Mouse (Mus musculus): ENCODE results near the gene Akap9. TPM values are rescaled to one million over a fixed set of nuclear protein-coding genes. Genes with fewer than 3 reads are reported as not detected.
A peak's percentile ranks its signal among the peaks of the same experiment; 100 is the strongest.
"Not testable (repeated sequence)": the region's sequence is repeated elsewhere in the genome, so short reads cannot be mapped to it uniquely, and the experiment has no call there.

Gene Akap9
- polyA plus RNA-seq, 1 experiment from 2014 or later, result 107 TPM

GRCm38 (mm10) chr5:4094471-4094870 is 166.6 kb downstream of the Akap9 start:
- peaks cover 61% of the 10 kb centered on the region for H3K36me3 ChIP-seq

GRCm38 (mm10) chr5:4101031-4101430 is 173.2 kb downstream of the Akap9 start:
- H3K36me3 ChIP-seq, result peaks cover 39% of the 10 kb centered on the region
- 93% methylated on average over 4 of the region's 4 CpGs for WGBS
- no peak overlapping the region for H3K4me2 ChIP-seq
- no peaks in the 10 kb centered on the region for H3K27me3 ChIP-seq (replicated peaks)
- H3K9me3 ChIP-seq (replicated peaks), result peaks cover 3% of the 10 kb centered on the region; the same call in 1 of the 2 replicates
- H3K4me1 ChIP-seq (replicated peaks), result peaks cover 7% of the 10 kb centered on the region
- no peak overlapping the region for H3K27ac ChIP-seq (ENCODE audit: poor library complexity, severe bottlenecking)
- H3K4me3 ChIP-seq, result no peak overlapping the region
- H3K9ac ChIP-seq, result no peak overlapping the region
- ATAC-seq (ENCODE audit: insufficient number of reproducible peaks, low FRiP score), result no peak

More at GRCm38 (mm10) chr5:4094471-4094870, 166.6 kb downstream of the Akap9 start:
- no peaks in the 10 kb centered on the region for H3K9me3 ChIP-seq (replicated peaks)
- no peaks in the 10 kb centered on the region for H3K27me3 ChIP-seq (replicated peaks)
- WGBS, result 94% methylated on average over 5 of the region's 5 CpGs
- no peak overlapping the region for H3K4me2 ChIP-seq
- peaks cover 4% of the 10 kb centered on the region; the same call in 1 of the 2 replicates for H3K4me1 ChIP-seq (replicated peaks)
- ATAC-seq (ENCODE audit: insufficient number of reproducible peaks, low FRiP score), result no peak
- H3K9ac ChIP-seq, result no peak overlapping the region
- no peak overlapping the region for H3K4me3 ChIP-seq
- no peak overlapping the region for H3K27ac ChIP-seq (ENCODE audit: poor library complexity, severe bottlenecking)

- no peaks in the 10 kb centered on the region for H3K27me3 ChIP-seq (replicated peaks)
- H3K9ac ChIP-seq, result no peak overlapping the region
- peaks cover 3% of the 10 kb centered on the region; the same call in 1 of the 2 replicates for H3K9me3 ChIP-seq (replicated peaks)
- H3K36me3 ChIP-seq, result peaks cover 39% of the 10 kb centered on the region
- H3K4me3 ChIP-seq, result no peak overlapping the region
- peaks cover 7% of the 10 kb centered on the region for H3K4me1 ChIP-seq (replicated peaks)
- H3K27ac ChIP-seq (ENCODE audit: poor library complexity, severe bottlenecking), result no peak overlapping the region
- WGBS, result 93% methylated on average over 2 of the region's 2 CpGs
- no peak overlapping the region for H3K4me2 ChIP-seq
- no peak for ATAC-seq (ENCODE audit: insufficient number of reproducible peaks, low FRiP score)
Measured at GRCm38 (mm10) chr5:4101770-4102169, 173.9 kb downstream of the Akap9 start.

GRCm38 (mm10) chr5:4103626-4104340 is 175.9 kb downstream of the Akap9 start:
- peak; percentile 58 for ATAC-seq (ENCODE audit: insufficient number of reproducible peaks, low FRiP score)
- Histone ChIP-seq H3K9ac (peak overlapping the region; percentile 88), H3K9me3 (replicated peaks) (peaks cover 3% of the 10 kb centered on the region; the same call in 1 of the 2 replicates), H3K4me3 (peak overlapping the region; percentile 88), H3K4me2 (peak overlapping the region; percentile 89), H3K4me1 (replicated peaks) (peaks cover 7% of the 10 kb centered on the region), H3K27ac (ENCODE audit: poor library complexity, severe bottlenecking) (peak overlapping the region; percentile 94), H3K27me3 (replicated peaks) (no peaks in the 10 kb centered on the region), H3K36me3 (peaks cover 30% of the 10 kb centered on the region)
- 1% methylated on average over 41 of the region's 41 CpGs for WGBS

- peak; percentile 98 for ATAC-seq (ENCODE audit: insufficient number of reproducible peaks, low FRiP score)
- H3K27ac ChIP-seq (ENCODE audit: poor library complexity, severe bottlenecking), result peak within 1 kb of the TSS; percentile 94
- peaks cover 7% of the 10 kb centered on the region for H3K4me1 ChIP-seq (replicated peaks)
- WGBS, result under 1% methylated on average over 59 of the region's 59 CpGs
- H3K36me3 ChIP-seq, result peaks cover 23% of the 10 kb centered on the region
- peaks cover 3% of the 10 kb centered on the region; the same call in 1 of the 2 replicates for H3K9me3 ChIP-seq (replicated peaks)
- no peaks in the 10 kb centered on the region for H3K27me3 ChIP-seq (replicated peaks)
- peak within 1 kb of the TSS; percentile 89 for H3K4me2 ChIP-seq
- peak within 1 kb of the TSS; percentile 88 for H3K4me3 ChIP-seq
- peak within 1 kb of the TSS; percentile 88 for H3K9ac ChIP-seq
Measured at GRCm38 (mm10) chr5:4104341-4105040, 176.6 kb downstream of the Akap9 start, which contains the start of gene Cyp51. Gene Cyp51 (minus strand): TSS chr5:4104746.

GRCm38 (mm10) chr5:4105651-4106186 is 177.9 kb downstream of the Akap9 start:
- Histone ChIP-seq H3K36me3 (peaks cover 14% of the 10 kb centered on the region), H3K4me2 (no peak overlapping the region), H3K4me1 (replicated peaks) (peaks cover 7% of the 10 kb centered on the region), H3K27ac (ENCODE audit: poor library complexity, severe bottlenecking) (no peak overlapping the region), H3K27me3 (replicated peaks) (no peaks in the 10 kb centered on the region), H3K4me3 (no peak overlapping the region), H3K9ac (no peak overlapping the region), H3K9me3 (replicated peaks) (peaks cover 3% of the 10 kb centered on the region; the same call in 1 of the 2 replicates)
- ATAC-seq (ENCODE audit: insufficient number of reproducible peaks, low FRiP score), result no peak
- WGBS, result 93% methylated on average over 2 of the region's 2 CpGs

- ATAC-seq (ENCODE audit: insufficient number of reproducible peaks, low FRiP score); H3K9ac ChIP-seq; H3K27ac ChIP-seq (ENCODE audit: poor library complexity, severe bottlenecking); H3K4me1 ChIP-seq (replicated peaks); H3K9me3 ChIP-seq (replicated peaks); H3K27me3 ChIP-seq (replicated peaks); H3K4me3 ChIP-seq; H3K4me2 ChIP-seq; H3K36me3 ChIP-seq: not testable (repeated sequence)
- 66% methylated on average over 7 of the region's 7 CpGs for WGBS
Measured at GRCm38 (mm10) chr5:4107056-4107455, 179.2 kb downstream of the Akap9 start.

GRCm38 (mm10) chr5:4112570-4113098 is 184.8 kb downstream of the Akap9 start:
- Histone ChIP-seq H3K27me3 (replicated peaks) (no peaks in the 10 kb centered on the region), H3K4me2 (no peak overlapping the region), H3K36me3 (no peaks in the 10 kb centered on the region), H3K27ac (ENCODE audit: poor library complexity, severe bottlenecking) (no peak overlapping the region), H3K9ac (no peak overlapping the region), H3K4me1 (replicated peaks) (no peaks in the 10 kb centered on the region), H3K9me3 (replicated peaks) (no peaks in the 10 kb centered on the region), H3K4me3 (no peak overlapping the region)
- 89% methylated on average over 5 of the region's 5 CpGs for WGBS
- no peak for ATAC-seq (ENCODE audit: insufficient number of reproducible peaks, low FRiP score)

Other genes starting within 250 kb of the Akap9 start
- gene Ankib1, start 125.1 kb upstream of the Akap9 start, polyA plus RNA-seq (2016; fragmentation: Nextera tagmentation; extraction: Ambion mirVana), result 11.0 and 12.5 TPM in 2 replicates
- gene Krit1, start 124.9 kb upstream of the Akap9 start, polyA plus RNA-seq (2016; fragmentation: Nextera tagmentation; extraction: Ambion mirVana), result 45.5 and 45.7 TPM in 2 replicates
- gene Lrrd1, start 82.9 kb upstream of the Akap9 start, polyA plus RNA-seq (2016; fragmentation: Nextera tagmentation; extraction: Ambion mirVana), result 0.13 and 0.40 TPM in 2 replicates
- gene Mterf1a, start 34.1 kb upstream of the Akap9 start, polyA plus RNA-seq (2016; fragmentation: Nextera tagmentation; extraction: Ambion mirVana), result 5.3 and 5.4 TPM in 2 replicates
- 47.5 and 50.8 TPM in 2 replicates for gene Cyp51, start 176.7 kb downstream of the Akap9 start, polyA plus RNA-seq (2016; fragmentation: Nextera tagmentation; extraction: Ambion mirVana)